Mouse (Mus musculus): Measurements from ENCODE around the gene Zranb1. TPM values are rescaled to one million over a fixed set of nuclear protein-coding genes. Genes with fewer than 3 reads are reported as not detected.

The Zranb1 gene
- total RNA-seq, 2 experiments from 2014 or later: 42.9 to 43.3 TPM

DNA sequence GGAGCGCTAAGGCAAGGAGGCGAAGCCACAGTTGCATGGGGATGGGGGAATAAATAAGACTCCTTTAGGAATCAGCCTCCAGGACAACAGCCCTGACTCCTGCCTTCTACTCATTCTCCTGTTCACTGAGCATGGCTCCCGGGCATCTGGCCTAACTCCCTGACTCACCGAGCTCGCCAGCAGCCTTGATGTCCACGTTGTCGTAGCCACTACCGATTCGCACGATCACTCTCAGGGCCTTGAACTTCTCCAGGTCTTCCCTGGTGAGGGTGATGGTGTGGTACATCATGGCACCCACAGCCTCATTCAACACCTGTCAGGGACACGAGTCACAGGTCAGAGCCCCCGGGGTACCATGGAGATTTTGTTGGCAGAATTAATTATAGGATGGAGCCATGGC is 67.7 kb downstream of the Zranb1 start:
- no peak for DNase-seq (ENCODE audit: low spot score in 2 of 2)

DNA sequence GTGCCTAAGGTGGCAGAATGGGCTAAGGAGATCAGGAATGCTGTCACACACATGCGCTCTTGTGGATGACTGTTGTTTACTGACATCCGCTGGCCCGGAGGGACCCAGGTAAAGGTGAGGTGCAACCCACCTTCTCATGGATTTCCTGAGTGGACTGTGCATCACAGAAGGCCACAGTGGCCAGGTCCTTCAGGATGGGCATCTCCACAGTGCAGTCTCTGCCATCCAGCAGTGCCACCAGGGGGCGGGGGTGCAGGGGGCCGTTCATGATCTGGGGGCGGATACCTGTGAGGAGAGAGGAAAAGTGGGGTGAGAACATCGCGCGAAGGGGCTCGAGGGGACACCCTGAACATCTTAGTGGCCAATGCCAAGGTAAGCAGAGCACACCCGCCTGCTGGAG is 68.1 kb downstream of the Zranb1 start:
- DNase-seq (ENCODE audit: low spot score in 2 of 2): no peak

DNA sequence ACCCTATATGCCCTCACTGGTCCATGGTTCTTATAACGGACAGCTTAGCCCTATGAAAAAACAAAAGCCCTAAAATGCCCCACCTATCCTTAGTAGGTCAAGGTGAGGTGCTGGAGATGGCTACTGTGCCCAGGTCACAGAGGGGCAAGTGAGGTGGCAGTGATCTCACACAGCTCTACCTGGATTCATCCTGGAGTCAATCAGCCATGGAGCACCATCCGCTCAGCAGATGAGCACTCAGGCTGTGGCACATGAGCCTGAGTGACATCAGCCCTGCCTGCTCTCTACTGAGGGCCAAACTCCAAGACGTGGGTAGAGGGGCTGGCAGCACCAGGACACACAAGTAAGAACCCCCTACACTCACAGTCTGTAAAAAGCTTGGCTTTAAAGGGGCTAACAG is 70.4 kb downstream of the Zranb1 start:
- peak in 1 of 2 experiments; percentile 24 for DNase-seq (ENCODE audit: low spot score in 2 of 2)

DNA sequence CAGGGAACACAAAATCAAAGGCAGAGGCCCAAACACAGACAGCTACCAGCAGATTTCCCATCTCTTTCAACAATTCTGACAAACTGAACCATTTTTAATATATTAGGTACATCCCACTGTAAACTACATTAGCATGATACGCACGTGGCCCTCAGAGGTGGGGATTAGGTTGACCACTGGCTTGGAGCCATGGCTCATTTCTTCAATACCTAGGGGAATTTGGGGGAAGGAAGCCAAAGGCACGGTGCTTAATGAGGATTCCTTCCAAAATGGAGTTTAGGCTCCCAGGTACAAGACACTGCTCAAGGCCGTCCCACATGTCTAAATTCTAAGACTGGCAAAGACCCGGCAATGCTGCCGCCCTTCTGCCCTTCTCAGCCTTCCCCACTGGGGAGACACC is 71.3 kb downstream of the Zranb1 start:
- DNase-seq (ENCODE audit: low spot score in 2 of 2): no peak

DNA sequence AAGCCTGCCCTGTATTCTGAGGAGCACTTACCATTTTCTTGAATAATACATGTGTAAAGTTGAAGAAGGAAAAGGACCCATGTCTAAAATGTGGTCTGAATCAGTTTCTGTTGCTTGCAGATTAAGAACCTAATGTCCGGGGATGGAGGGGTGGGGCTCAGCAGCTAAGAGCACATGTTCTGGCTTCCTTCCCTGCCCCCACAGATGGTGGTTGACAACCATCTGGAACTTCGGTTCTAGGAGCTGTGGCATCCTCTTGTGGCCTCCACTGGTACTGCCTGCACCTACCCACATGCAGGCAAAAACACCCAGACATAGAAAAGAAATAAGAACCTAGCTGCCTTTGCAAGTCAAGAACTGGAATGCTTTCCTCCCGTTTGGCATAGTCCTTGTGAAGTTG is 72.5 kb downstream of the Zranb1 start:
- DNase-seq (ENCODE audit: low spot score in 2 of 2): peak; percentile 84 to 96

DNA sequence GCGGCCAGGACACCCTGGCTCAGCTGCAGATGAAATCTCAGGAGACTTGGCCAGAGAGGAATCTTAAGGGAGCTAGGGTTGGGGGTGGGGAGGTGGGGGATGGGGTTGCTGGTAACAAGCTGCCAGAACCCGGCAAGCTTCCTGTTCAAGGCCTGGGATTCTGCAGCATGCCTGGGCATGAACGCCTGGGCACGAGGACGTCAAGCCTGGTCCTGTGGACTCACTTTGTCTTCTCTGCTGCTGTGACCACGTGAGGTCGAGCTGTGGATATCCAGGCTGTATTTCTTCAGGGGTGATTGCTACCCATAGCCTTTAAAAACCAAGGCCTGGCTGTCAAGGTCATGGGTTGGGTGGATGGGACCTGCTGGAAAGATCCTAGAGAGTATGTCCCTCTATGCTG is 74.8 kb downstream of the Zranb1 start:
- DNase-seq (ENCODE audit: low spot score in 2 of 2): no peak

DNA sequence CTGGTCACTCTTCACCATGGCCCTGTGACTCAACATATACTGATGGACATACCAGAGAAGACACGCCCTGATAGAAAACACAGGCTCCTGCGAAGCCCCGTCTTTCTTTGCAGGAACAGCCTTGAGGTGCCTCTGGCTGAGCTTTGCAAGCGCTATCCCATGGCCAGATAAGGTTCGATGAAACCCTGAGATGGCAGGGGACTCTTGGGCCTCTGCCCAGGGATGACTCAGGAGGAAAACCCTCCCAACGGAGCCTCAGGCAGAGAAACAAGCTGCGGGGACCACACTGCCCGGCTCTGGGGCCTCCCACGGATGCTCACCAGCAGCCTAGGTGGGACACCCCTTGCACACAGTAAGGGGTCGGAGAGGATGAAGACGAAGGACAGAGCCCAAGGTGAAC is 76.4 kb downstream of the Zranb1 start:
- DNase-seq (ENCODE audit: low spot score in 2 of 2): peak in 1 of 2 experiments; percentile 17

DNA sequence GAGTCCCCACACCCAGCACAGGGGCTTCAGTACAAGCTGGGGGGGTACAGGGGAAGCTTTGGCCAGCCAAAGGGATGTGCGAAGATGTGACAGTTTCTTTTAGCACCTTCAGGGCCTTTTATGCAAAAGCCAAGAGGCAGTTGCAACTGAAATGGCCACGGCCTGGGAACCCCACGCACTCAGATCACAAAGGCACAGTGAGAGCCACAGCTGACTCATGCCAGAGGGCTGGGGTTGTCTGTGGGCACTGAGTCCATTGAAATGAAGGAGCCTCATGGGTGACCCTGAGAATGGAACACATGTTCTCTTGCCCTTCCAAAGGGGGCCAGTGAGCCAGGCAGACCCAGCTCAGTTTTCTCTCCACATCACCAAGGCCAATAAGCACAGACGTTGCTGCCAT is 77.7 kb downstream of the Zranb1 start:
- no peak for DNase-seq (ENCODE audit: low spot score in 2 of 2)

DNA sequence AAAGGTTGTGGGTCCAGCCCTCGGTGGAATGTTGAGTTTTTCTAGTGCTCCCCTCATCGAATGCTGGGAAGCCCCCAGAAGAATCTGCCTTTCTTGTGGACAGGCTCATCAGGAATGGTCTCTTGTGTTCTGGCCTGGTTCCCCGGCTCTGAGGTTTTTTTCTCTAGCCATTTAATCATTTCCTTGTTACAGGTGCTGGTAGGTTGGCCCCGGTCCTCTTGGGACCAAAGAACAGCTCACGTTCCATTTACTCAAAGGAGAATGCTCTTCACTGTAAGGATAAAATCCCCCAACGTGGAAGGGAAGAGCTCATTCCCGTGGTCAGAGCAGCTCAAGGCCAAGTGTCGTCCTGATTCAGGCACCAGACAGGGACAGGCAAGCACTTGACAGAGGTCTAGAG is 78.7 kb downstream of the Zranb1 start:
- no peak for DNase-seq (ENCODE audit: low spot score in 2 of 2)

DNA sequence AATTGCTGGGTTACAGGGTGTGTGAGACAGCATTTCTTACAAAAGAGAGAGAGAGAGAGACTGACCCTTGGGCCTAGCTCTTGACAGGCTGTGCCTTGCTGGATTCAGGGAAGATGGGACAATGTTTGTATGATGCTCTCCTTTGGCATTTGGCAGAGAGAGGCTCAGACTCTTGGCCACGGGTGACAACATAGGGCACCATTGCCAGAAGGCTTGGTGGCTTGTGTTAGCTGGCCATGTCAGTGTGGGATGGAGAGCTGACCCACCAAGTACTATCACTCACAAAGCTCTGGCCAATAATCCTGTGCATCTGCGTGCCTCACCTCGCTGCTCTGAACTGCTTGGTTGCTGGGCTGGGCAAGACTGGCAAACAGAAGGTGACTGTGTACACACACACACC is 79.5 kb downstream of the Zranb1 start:
- no peak for DNase-seq (ENCODE audit: low spot score in 2 of 2)

DNA sequence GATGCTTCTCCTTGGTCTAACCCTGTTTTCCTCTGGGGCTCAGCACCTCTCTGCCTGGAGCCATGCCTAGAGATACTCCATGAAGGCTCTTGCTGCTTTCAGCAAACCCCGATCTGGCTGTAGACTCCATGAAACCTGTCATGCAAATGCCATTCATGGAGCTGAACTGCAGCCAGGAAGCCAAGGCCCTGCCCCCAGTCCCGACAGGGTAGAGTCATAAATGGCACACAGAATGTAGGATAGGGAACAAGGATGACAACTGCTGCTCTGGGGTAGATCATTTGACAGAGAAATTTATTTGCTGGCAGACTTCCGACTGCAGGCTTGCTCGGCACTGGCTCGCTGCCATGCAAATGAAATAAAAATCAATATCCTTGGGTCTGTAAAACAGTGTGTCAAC is 80.2 kb downstream of the Zranb1 start:
- peak; percentile 79 to 87 for DNase-seq (ENCODE audit: low spot score in 2 of 2)

DNA sequence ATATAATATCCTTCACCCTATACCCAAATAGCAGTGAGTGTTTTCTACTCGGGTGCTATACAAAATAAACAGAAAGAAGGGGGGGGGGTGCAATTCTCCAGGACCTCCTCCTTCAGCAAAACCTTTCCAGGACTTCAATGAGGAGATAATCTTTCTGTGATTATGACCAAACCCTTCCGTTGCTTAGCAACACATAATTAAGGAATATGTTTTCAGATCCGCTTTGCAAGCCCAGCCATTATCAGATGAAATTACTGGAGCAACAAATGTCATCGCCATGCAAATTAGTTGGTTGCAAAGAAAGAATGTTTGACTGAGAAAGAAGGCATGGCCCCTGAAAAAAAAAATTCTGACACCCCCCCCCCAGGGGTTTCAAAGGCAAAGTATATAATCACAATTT is 80.7 kb downstream of the Zranb1 start:
- no peak for DNase-seq (ENCODE audit: low spot score in 2 of 2)

DNA sequence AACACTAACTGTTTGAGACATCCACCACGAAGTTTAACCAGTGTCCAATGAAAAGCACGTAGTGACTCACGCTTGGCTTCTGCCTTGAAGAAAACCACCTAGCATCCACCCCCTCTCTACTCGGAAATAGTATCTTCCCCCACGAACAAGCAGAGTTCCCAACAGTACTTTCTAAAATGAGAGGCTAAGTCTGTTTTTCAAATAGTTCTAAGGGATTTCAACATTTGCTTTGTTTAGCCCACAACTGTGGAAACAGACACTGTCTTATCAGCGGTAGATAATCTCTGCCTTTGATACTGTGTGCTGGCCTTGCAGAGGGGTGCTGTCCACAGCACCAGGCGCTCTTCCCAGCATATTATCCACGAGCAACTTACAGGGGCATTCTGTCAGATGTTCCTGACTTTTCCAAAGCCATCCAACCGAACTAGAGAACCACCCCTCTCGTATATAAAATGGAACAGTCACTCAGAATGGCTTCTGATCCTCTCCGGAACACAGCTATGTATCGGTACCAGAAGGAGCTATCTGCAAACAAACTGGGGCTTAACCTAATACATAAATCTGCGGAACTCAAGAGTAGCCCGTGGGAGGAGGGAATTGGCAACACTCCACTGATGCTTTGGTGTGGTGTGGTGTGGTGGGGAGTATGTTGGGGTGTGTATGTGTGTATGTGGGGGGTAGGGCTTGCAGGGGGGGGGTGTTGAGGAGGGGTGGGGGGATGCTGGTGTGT is 81.9 kb downstream of the Zranb1 start:
- DNase-seq (ENCODE audit: low spot score in 2 of 2): peak in 1 of 2 experiments; percentile 54

DNA sequence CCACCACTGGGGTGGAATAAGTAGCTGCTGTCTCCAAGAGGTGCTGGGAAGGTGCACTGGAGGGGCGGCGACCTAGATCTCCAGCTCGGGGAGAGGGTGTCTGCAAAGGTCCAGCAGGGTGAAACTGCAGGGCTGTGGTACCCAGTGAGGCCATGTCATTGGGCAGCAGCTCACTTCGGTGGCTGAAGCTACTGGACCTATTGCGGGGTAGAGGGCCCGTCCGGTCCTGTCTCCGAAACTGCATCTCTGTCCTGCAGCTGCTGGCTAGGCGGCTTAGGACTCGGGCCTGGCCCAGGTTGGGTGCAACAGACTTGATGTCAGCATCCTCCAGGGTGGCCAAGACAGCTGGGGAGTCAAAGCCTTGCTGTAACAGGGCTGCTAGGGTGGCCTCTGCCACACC is 83.0 kb downstream of the Zranb1 start:
- DNase-seq (ENCODE audit: low spot score in 2 of 2): no peak

DNA sequence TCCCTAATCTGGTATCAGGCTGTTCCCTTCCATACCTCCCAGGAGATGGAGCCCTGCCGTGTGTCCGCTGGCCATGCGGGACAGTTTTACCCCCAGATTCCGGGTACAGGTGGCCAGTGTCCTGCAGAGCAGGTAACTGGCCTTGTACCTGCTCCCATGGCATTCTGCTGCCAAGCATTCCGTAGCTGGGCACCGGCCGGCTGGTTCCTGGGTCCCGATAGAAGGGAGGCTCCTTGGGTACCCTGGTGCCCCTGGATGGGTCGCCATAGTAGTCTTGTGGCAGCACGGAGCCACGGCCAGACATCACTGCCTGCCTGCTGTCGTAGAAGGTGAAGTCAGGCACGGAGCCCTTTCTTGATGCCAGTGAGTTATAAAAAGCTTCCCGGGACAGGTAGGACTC is 83.7 kb downstream of the Zranb1 start:
- no peak for DNase-seq (ENCODE audit: low spot score in 2 of 2)

DNA sequence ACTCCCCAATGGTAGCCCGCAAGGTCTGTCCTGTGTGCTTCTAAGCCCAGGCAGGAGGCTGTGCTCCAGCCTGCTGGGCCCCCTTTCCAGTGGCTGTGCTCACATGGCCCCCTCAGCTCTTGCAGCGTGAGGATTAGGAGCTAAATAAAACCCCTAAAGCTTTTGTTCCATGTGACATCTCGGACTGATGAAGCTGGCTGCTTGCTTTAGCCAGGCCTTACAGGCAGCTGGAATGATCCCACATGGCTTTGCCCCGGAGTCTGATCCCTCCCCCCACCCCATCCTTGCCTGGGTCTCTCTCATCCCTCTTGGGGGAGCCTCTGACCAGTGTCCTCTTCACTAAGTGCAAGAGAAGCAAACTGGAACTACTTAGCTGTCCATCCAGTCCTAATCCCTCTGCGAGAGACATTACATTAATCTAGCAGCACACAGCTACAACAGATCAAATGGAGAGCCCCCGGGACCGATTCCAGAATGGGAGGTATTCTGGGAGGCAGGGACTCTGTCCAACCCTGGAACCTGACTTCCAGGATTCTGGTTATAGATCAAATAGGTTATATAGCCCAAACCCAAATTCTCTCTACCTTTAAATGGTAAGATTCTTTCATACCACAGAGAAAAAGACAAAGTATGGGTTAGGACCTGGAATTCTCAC is 84.6 kb downstream of the Zranb1 start:
- no peak for DNase-seq (ENCODE audit: low spot score in 2 of 2)

DNA sequence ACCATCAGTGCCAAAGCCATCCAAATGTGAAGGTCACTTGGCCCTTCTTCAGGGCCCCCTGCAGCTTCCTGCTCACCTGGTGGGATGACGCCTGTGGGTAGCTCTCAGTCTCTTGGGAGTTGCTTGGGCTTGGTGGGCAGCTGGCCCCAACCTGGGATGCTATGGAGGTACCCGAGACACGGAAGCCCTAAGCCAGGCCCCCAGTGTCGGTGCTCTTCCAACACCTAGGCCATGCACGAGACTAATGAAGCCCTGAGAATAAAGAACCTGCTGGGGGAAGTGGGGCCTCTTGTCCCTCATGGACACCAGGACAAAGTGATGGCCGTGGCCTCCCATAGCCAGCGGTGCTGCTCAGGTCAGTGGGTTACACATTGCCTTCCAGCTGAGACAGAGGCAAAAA is 88.0 kb downstream of the Zranb1 start:
- no peak for DNase-seq (ENCODE audit: low spot score in 2 of 2)

DNA sequence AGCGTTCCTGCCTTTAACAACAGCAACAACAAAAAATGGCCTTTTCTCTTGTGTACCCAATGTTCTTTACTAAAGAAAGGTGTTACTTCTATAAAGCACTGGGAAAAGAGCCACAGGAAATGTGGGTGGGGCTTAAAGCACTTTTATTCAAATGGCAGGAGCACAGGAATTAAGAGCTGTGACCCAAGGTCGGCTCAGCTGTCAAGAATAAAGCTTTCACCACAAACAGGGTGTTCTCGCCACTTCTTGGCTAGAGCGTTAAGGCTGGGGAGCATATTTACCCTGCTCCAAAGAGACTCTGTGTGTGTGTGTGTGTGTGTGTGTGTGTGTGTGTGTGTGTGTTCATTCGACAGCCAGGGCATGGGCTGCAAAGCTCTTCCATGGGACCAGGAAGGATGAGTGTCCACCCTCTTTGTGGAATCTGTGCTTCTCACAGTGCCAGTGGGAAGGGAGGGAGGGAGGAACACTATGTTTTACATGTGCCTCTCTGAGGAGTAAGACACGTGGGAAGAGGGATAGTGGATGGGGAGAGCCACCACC is 88.6 kb downstream of the Zranb1 start:
- DNase-seq (ENCODE audit: low spot score in 2 of 2): no peak

DNA sequence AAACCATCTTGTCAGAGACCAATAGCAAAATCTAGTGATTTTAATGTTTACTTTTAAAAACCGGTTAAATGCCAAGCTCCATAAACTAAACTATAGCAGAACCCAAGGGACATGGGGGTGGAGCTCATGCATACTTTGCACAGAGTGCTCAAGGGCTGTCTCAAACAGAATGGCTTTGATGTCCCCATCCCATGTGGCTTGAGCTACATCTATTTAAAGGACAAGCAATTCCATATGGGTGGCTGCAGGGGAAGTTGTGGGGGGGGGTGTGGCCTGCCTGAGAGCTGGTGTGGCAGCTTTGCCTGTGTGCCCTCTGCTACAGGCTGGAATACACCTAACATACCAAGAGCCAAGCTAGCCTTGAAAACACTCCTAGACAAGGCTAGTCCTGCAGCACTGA is 93.8 kb downstream of the Zranb1 start:
- no peak for DNase-seq (ENCODE audit: low spot score in 2 of 2)

DNA sequence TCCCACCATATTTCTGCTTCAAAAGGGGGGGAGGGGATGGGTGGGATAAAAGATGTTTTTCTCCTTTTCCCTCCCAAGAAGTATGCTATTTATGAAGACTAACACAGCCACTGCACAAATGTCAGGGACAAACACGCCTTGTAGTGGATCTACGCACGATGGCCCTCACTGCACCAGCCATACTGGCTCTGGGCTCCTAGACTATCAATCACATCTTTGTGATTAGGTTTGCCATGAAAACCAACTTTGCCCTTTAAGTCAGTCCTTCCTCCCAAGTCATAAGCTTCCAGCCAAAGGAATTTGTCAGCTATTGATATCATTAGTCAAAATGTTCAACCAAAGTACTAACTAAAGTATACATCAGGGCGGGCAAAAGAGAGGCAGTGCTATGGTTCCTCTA is 97.0 kb downstream of the Zranb1 start:
- no peak for DNase-seq (ENCODE audit: low spot score in 2 of 2)

DNA sequence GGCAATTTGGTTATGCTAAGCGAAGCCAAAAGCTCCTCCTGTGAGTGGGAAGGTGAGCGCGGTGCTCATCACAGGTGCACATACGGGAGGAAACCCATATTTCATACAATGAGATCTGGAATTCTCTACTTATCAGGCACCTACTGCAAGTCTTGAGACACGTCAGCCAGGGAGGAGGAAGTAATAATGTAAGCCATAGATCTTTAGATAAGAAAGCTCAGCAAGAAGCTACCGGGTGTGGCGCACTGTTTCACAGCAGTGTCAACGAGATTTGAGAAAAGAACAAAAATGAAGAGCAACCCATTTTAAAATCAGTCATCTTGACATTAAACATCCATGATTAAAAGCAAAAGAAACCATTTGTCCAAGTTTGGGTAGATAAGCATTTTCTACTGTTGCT is 98.1 kb downstream of the Zranb1 start:
- no peak for DNase-seq (ENCODE audit: low spot score in 2 of 2)

DNA sequence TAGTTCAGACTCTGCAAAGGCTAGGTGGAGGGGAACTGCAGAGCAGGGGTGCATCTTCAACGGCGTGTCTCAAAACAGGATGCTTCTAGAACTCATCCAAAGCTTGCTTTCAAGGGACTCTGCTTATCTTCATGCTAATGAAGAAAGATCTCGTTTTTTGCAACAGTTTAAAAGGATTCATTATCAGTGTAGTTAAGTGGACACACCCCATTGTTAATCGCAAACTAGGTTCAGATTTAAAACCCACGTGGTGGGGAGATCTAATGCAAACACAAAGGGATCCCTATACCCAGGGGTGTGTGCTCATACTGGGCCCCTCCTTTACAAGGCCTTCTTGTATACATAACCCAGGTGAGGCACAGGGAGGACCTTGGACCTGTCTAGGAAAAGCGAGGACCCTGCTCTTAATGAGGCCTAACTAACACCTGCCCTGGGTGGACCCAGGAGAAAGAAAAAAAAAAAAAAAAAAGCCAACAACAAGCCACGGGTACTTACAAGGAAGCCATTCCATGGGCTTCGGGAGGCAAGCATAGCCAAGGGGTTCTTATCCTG is 98.6 kb downstream of the Zranb1 start:
- no peak for DNase-seq (ENCODE audit: low spot score in 2 of 2)
